In genomic region chr1:57155869-57156268, GRCm38 (mm10) we compare ENCODE assay signal across 24 mouse cellular contexts.
"Had no signal": no experiment of that assay in that cellular context is flagged by ENCODE, and none has a peak within 500 bp of the region (broad histone marks: within the 10 kb centered on the region; RNA-seq: fewer than 3 reads in every experiment).

No protein-coding gene starts in this region.

- H3K4me2 ChIP-seq: heart, embryonic 12.5 days; hindbrain, embryonic 12.5 days; hindbrain, embryonic 14.5 days; intestine, embryonic 15.5 days; limb, embryonic 12.5 days had no signal

- DNase-seq: gastrocnemius, adult 2 months; gastrocnemius, postnatal 10 days; gastrocnemius, postnatal 25 days; heart, adult 18-20 months; heart, postnatal 10 days; heart, postnatal 4 days; kidney, adult 18-20 months; kidney, adult 8-10 months; kidney, postnatal 10 days; kidney, postnatal 25 days; kidney, postnatal 4 days had no signal

- H3K4me3 ChIP-seq: gastrocnemius, adult 2 months; heart, embryonic 10.5 days; heart, embryonic 12.5 days; hindbrain, embryonic 10.5 days; hindbrain, embryonic 12.5 days; intestine, embryonic 15.5 days; layer of hippocampus, adult 2 months; left cerebral cortex, adult 2 months; limb, embryonic 10.5 days; limb, embryonic 12.5 days had no signal

- H3K9me3 ChIP-seq: heart, embryonic 10.5 days; heart, embryonic 12.5 days; hindbrain, embryonic 10.5 days; hindbrain, embryonic 12.5 days; intestine, embryonic 15.5 days; limb, embryonic 10.5 days; limb, embryonic 12.5 days had no signal

- H3K27ac ChIP-seq: gastrocnemius, adult 2 months; heart, embryonic 10.5 days; hindbrain, embryonic 10.5 days; hindbrain, embryonic 12.5 days; hindbrain, embryonic 14.5 days; intestine, embryonic 15.5 days; layer of hippocampus, adult 2 months; left cerebral cortex, adult 2 months; limb, embryonic 10.5 days; limb, embryonic 12.5 days had no signal

- H3K9ac ChIP-seq: heart, embryonic 12.5 days; hindbrain, embryonic 12.5 days; hindbrain, embryonic 14.5 days; intestine, embryonic 15.5 days; limb, embryonic 12.5 days had no signal

- H3K36me3 ChIP-seq: heart, embryonic 10.5 days; heart, embryonic 12.5 days; hindbrain, embryonic 10.5 days; hindbrain, embryonic 12.5 days; intestine, embryonic 15.5 days; limb, embryonic 10.5 days; limb, embryonic 12.5 days had no signal

- ATAC-seq: hindbrain, embryonic 16.5 days; inflammation-experienced regulatory T-cells, adult 6 months; intestine, embryonic 15.5 days; intestine, postnatal 0 days had no signal

- H3K27me3 ChIP-seq: heart, embryonic 12.5 days; hindbrain, embryonic 12.5 days; intestine, embryonic 15.5 days; limb, embryonic 12.5 days had no signal

- H3K4me1 ChIP-seq: heart, embryonic 10.5 days; heart, embryonic 12.5 days; intestine, embryonic 15.5 days; limb, embryonic 10.5 days had no signal
